Mouse (Mus musculus) kidney, embryonic 14.5 days (tissue): Measurements from ENCODE around the gene Cdh12. TPM values are rescaled to one million over a fixed set of nuclear protein-coding genes. Genes with fewer than 3 reads are reported as not detected.
A peak's percentile ranks its signal among the peaks of the same experiment; 100 is the strongest.
"Not testable (repeated sequence)": the region's sequence is repeated elsewhere in the genome, so short reads cannot be mapped to it uniquely, and the experiment has no call there.

Experiments used
- ATAC-seq: fragments of 200-750 bp; cut with Nextera tagmentation; 2 replicates; pipeline ENCODE4 v1.8.0; 2017; ENCODE audit warnings: moderate number of reproducible peaks, mild to moderate bottlenecking, moderate TSS enrichment, moderate library complexity; ENCODE audit not compliant: low FRiP score, low TSS enrichment
- H3K27ac ChIP-seq: fragments of 300-500 bp; sonication (generic); 2 replicates; pipeline ENCODE4 v1.5.1; 2014; ENCODE audit warnings: low read depth, mild to moderate bottlenecking, low read length, moderate library complexity, mixed read lengths
- H3K27me3 ChIP-seq: fragments of 300-500 bp; sonication (generic); 2 replicates; pipeline ENCODE4 v1.6.1; 2014; ENCODE audit warnings: mild to moderate bottlenecking, low read length; ENCODE audit not compliant: control insufficient read depth, insufficient read depth
- H3K36me3 ChIP-seq: fragments of 300-500 bp; sonication (generic); 2 replicates; pipeline ENCODE4 v1.6.1; 2014; ENCODE audit warnings: low read length, mixed read lengths; ENCODE audit not compliant: control insufficient read depth, insufficient read depth
- H3K4me1 ChIP-seq: fragments of 300-500 bp; sonication (generic); 2 replicates; pipeline ENCODE4 v1.6.1; 2014; ENCODE audit warnings: low read length, mixed read lengths; ENCODE audit not compliant: control insufficient read depth, insufficient read depth
- H3K4me2 ChIP-seq: fragments of 300-500 bp; sonication (generic); replicated peaks from 2 replicates; pipeline ENCODE4 v1.6.1; 2014; ENCODE audit warnings: low read depth, mild to moderate bottlenecking, low read length
- H3K4me3 ChIP-seq: fragments of 300-500 bp; sonication (generic); 2 replicates; pipeline ENCODE4 v1.5.1; 2014; ENCODE audit warnings: mild to moderate bottlenecking, low read length
- H3K9ac ChIP-seq: fragments of 300-500 bp; sonication (generic); 2 replicates; pipeline ENCODE4 v1.6.1; 2014; ENCODE audit warnings: low read depth, mild to moderate bottlenecking, low read length, moderate library complexity
- H3K9me3 ChIP-seq: fragments of 300-500 bp; sonication (generic); 2 replicates; pipeline ENCODE4 v1.6.1; 2016; ENCODE audit warnings: low read length; ENCODE audit not compliant: control insufficient read depth
- WGBS: fragments of 180-500 bp; shearing (Covaris S2); extraction: QIAGEN DNeasy Blood & Tissue Kit; methylation state at CpG from one replicate; pipeline ENCODE4 v1.1.7; 2014; 5-methylcytosine and 5-hydroxymethylcytosine counted together
- polyA plus RNA-seq: library from polyadenylated mRNA; unstranded; fragments of >200 nt; fragmentation: Nextera tagmentation; extraction: Ambion mirVana; gene quantifications from 2 replicates; pipeline ENCODE4 v1.2.1, GENCODE M21; 2014

Cdh12 gene
- polyA plus RNA-seq, 1 experiment from 2014 or later = not detected

GRCm38 (mm10) chr15:20667350-20667749, 218.3 kb downstream of the Cdh12 start:
- Histone ChIP-seq H3K9me3 (no peaks in the 10 kb centered on the region), H3K4me2 (no peak overlapping the region), H3K36me3 (no peaks in the 10 kb centered on the region), H3K9ac (no peak overlapping the region), H3K27ac (no peak overlapping the region), H3K4me1 (no peaks in the 10 kb centered on the region), H3K4me3 (no peak overlapping the region), H3K27me3 (no peaks in the 10 kb centered on the region)
- no peak for ATAC-seq

- Histone ChIP-seq H3K27ac (no peak overlapping the region), H3K36me3 (no peaks in the 10 kb centered on the region), H3K4me2 (no peak overlapping the region), H3K4me1 (no peaks in the 10 kb centered on the region), H3K9ac (no peak overlapping the region), H3K27me3 (no peaks in the 10 kb centered on the region), H3K4me3 (no peak overlapping the region), H3K9me3 (no peaks in the 10 kb centered on the region)
- WGBS = 67% methylated on average over 1 of the region's 1 CpGs
- ATAC-seq = no peak
Observed at GRCm38 (mm10) chr15:20667989-20668388, 218.9 kb downstream of the Cdh12 start.

GRCm38 (mm10) chr15:20669507-20669906, 220.4 kb downstream of the Cdh12 start:
- not testable (repeated sequence) for H3K4me1 ChIP-seq, ATAC-seq, H3K27me3 ChIP-seq, H3K4me3 ChIP-seq, H3K27ac ChIP-seq, H3K9me3 ChIP-seq, H3K36me3 ChIP-seq, H3K9ac ChIP-seq, H3K4me2 ChIP-seq
- WGBS = 66% methylated on average over 2 of the region's 2 CpGs

- Histone ChIP-seq H3K27ac (no peak overlapping the region), H3K4me3 (no peak overlapping the region), H3K4me1 (no peaks in the 10 kb centered on the region), H3K9ac (no peak overlapping the region), H3K4me2 (no peak overlapping the region), H3K9me3 (no peaks in the 10 kb centered on the region), H3K36me3 (no peaks in the 10 kb centered on the region), H3K27me3 (no peaks in the 10 kb centered on the region)
- 58% methylated on average over 2 of the region's 2 CpGs for WGBS
- ATAC-seq = no peak
Observed at GRCm38 (mm10) chr15:20682719-20683118, 233.7 kb downstream of the Cdh12 start.

GRCm38 (mm10) chr15:20684200-20684599, 235.1 kb downstream of the Cdh12 start:
- ATAC-seq = no peak
- H3K4me2 ChIP-seq = no peak overlapping the region
- no peak overlapping the region for H3K4me3 ChIP-seq
- no peaks in the 10 kb centered on the region for H3K36me3 ChIP-seq
- no peak overlapping the region for H3K9ac ChIP-seq
- WGBS = 89% methylated on average over 5 of the region's 5 CpGs
- no peaks in the 10 kb centered on the region for H3K27me3 ChIP-seq
- no peak overlapping the region for H3K27ac ChIP-seq
- H3K4me1 ChIP-seq = no peaks in the 10 kb centered on the region
- no peaks in the 10 kb centered on the region for H3K9me3 ChIP-seq

GRCm38 (mm10) chr15:20696229-20696628, 247.2 kb downstream of the Cdh12 start:
- Histone ChIP-seq H3K36me3 (no peaks in the 10 kb centered on the region), H3K4me3 (no peak overlapping the region), H3K27me3 (no peaks in the 10 kb centered on the region), H3K4me1 (no peaks in the 10 kb centered on the region), H3K9ac (no peak overlapping the region), H3K9me3 (no peaks in the 10 kb centered on the region), H3K4me2 (no peak overlapping the region), H3K27ac (no peak overlapping the region)
- ATAC-seq = no peak
- 78% methylated on average over 5 of the region's 5 CpGs for WGBS

- WGBS = 74% methylated on average over 4 of the region's 4 CpGs
- Histone ChIP-seq H3K36me3 (no peaks in the 10 kb centered on the region), H3K27ac (no peak overlapping the region), H3K9me3 (no peaks in the 10 kb centered on the region), H3K4me2 (no peak overlapping the region), H3K4me3 (no peak overlapping the region), H3K4me1 (no peaks in the 10 kb centered on the region), H3K27me3 (no peaks in the 10 kb centered on the region), H3K9ac (no peak overlapping the region)
- no peak for ATAC-seq
Observed at GRCm38 (mm10) chr15:20711859-20712258, 262.8 kb downstream of the Cdh12 start.

GRCm38 (mm10) chr15:20772289-20772688, 323.2 kb downstream of the Cdh12 start:
- no peak for ATAC-seq
- Histone ChIP-seq H3K4me1 (no peaks in the 10 kb centered on the region), H3K9me3 (no peaks in the 10 kb centered on the region), H3K4me2 (no peak overlapping the region), H3K9ac (no peak overlapping the region), H3K27ac (no peak overlapping the region), H3K36me3 (no peaks in the 10 kb centered on the region), H3K27me3 (no peaks in the 10 kb centered on the region), H3K4me3 (no peak overlapping the region)

GRCm38 (mm10) chr15:20773423-20773822, 324.4 kb downstream of the Cdh12 start:
- ATAC-seq = no peak
- Histone ChIP-seq H3K27me3 (no peaks in the 10 kb centered on the region), H3K27ac (no peak overlapping the region)

GRCm38 (mm10) chr15:20796999-20797398, 347.9 kb downstream of the Cdh12 start:
- no peaks in the 10 kb centered on the region for H3K36me3 ChIP-seq
- peak; percentile 57; the same call in 1 of the 2 replicates for ATAC-seq
- WGBS = 27% methylated on average over 4 of the region's 4 CpGs

More at GRCm38 (mm10) chr15:20773423-20773822, 324.4 kb downstream of the Cdh12 start:
- H3K4me3 ChIP-seq = no peak overlapping the region
- H3K9me3 ChIP-seq = no peaks in the 10 kb centered on the region
- H3K4me1 ChIP-seq = no peaks in the 10 kb centered on the region
- H3K36me3 ChIP-seq = no peaks in the 10 kb centered on the region
- H3K4me2 ChIP-seq = no peak overlapping the region
- H3K9ac ChIP-seq = no peak overlapping the region

More at GRCm38 (mm10) chr15:20796999-20797398, 347.9 kb downstream of the Cdh12 start:
- no peaks in the 10 kb centered on the region for H3K9me3 ChIP-seq
- no peaks in the 10 kb centered on the region for H3K4me1 ChIP-seq
- no peaks in the 10 kb centered on the region for H3K27me3 ChIP-seq
- H3K4me3 ChIP-seq = no peak overlapping the region
- no peak overlapping the region for H3K9ac ChIP-seq
- H3K27ac ChIP-seq = no peak overlapping the region
- no peak overlapping the region for H3K4me2 ChIP-seq
